Mouse (Mus musculus) MEL (cell line): Measurements from ENCODE around the gene Rnaset2b.
"Not testable (repeated sequence)": the region's sequence is repeated elsewhere in the genome, so short reads cannot be mapped to it uniquely, and the experiment has no call there.

Experiments used
- CTCF ChIP-seq, 3 experiments: IDR thresholded peaks in 2 of 3; conservative IDR thresholded peaks in 1 of 3; 2 replicates each; pipeline ENCODE4 v1.5.1; 2011 to 2012; ENCODE audit warnings: low read length in 3 of 3, low read depth in 2 of 3, mild to moderate bottlenecking in 2 of 3, improper control_type of control experiment in 1 of 3, inconsistent platforms in 1 of 3, mixed read lengths in 1 of 3, moderate library complexity in 1 of 3; ENCODE audit not compliant: control insufficient read depth in 1 of 3, insufficient read depth in 1 of 3, poor library complexity in 1 of 3, severe bottlenecking in 1 of 3
- EP300 ChIP-seq, 2 experiments: IDR thresholded peaks; 2 replicates each; pipeline ENCODE4 v1.6.1; 2011; ENCODE audit warnings: improper control_type of control experiment in 2 of 2, low read length in 2 of 2, low read depth in 1 of 2, mild to moderate bottlenecking in 1 of 2
- MAFK ChIP-seq: IDR thresholded peaks from 2 replicates; pipeline ENCODE4 v1.6.1; 2011; ENCODE audit warnings: low read depth, mild to moderate bottlenecking, low read length, improper control_type of control experiment, borderline replicate concordance
- MAZ ChIP-seq: IDR thresholded peaks from 2 replicates; pipeline ENCODE4 v1.6.1; 2012; ENCODE audit warnings: low read depth, mild to moderate bottlenecking, inconsistent platforms, low read length, improper control_type of control experiment
- NELFE ChIP-seq: IDR thresholded peaks from 2 replicates; pipeline ENCODE4 v1.6.1; 2011; ENCODE audit warnings: low read depth, low read length, improper control_type of control experiment
- NRF1 ChIP-seq: IDR thresholded peaks from 2 replicates; pipeline ENCODE4 v1.6.1; 2014; ENCODE audit warnings: low read depth, mild to moderate bottlenecking, inconsistent platforms, low read length, improper control_type of control experiment, moderate library complexity; ENCODE audit not compliant: poor library complexity, insufficient read depth, severe bottlenecking
- POLR2A ChIP-seq, 2 experiments: IDR thresholded peaks; 2 replicates each; pipeline ENCODE4 v1.6.1; 2011 to 2012; ENCODE audit warnings: low read length in 2 of 2, mild to moderate bottlenecking in 2 of 2, control low read depth in 1 of 2, improper control_type of control experiment in 1 of 2, low read depth in 1 of 2, moderate library complexity in 1 of 2; ENCODE audit not compliant: control insufficient read depth in 1 of 2, insufficient read depth in 1 of 2, poor library complexity in 1 of 2
- SIN3A ChIP-seq: IDR thresholded peaks from 2 replicates; pipeline ENCODE4 v1.6.1; 2012; ENCODE audit warnings: low read length, improper control_type of control experiment, inconsistent platforms
- USF2 ChIP-seq, 2 experiments: IDR thresholded peaks; 2 replicates each; pipeline ENCODE4 v1.6.1; 2011 to 2012; ENCODE audit warnings: improper control_type of control experiment in 2 of 2, low read length in 2 of 2, borderline replicate concordance in 1 of 2, inconsistent platforms in 1 of 2, low read depth in 1 of 2, mild to moderate bottlenecking in 1 of 2; ENCODE audit not compliant: insufficient read depth in 1 of 2
- ZMIZ1 ChIP-seq: IDR thresholded peaks from 2 replicates; pipeline ENCODE4 v1.6.1; 2012; ENCODE audit warnings: low read depth, mild to moderate bottlenecking, inconsistent platforms, low read length, improper control_type of control experiment, moderate library complexity

GRCm38 (mm10) chr17:6979380-6979779 lies 8.9 kb downstream of the Rnaset2b start:
- TF ChIP-seq ZMIZ1; NELFE; POLR2A (IDR thresholded peaks at IDR 0.05; ENCODE audit: control insufficient read depth in 1 of 2, insufficient read depth in 1 of 2, low read depth in 1 of 2, low read length in 2 of 2, poor library complexity in 1 of 2); CTCF (IDR thresholded peaks at IDR 0.05 in 2 of 3, conservative IDR thresholded peaks at IDR 0.05 in 1 of 3; ENCODE audit: control insufficient read depth in 1 of 3, insufficient read depth in 1 of 3, low read depth in 2 of 3, low read length in 3 of 3, poor library complexity in 1 of 3, severe bottlenecking in 1 of 3); USF2 (IDR thresholded peaks at IDR 0.05; ENCODE audit: borderline replicate concordance in 1 of 2, insufficient read depth in 1 of 2, low read depth in 1 of 2, low read length in 2 of 2); EP300 (IDR thresholded peaks at IDR 0.05; ENCODE audit: low read depth in 1 of 2, low read length in 2 of 2); MAZ; SIN3A; MAFK; NRF1: not testable (repeated sequence)
